Mouse (Mus musculus): ENCODE data around the gene Cox7a2l. TPM values are rescaled to one million over a fixed set of nuclear protein-coding genes. Genes with fewer than 3 reads are reported as not detected.

Cox7a2l gene
- total and polyA plus RNA-seq, 3 experiments: 206 TPM; not detected in 1

DNA sequence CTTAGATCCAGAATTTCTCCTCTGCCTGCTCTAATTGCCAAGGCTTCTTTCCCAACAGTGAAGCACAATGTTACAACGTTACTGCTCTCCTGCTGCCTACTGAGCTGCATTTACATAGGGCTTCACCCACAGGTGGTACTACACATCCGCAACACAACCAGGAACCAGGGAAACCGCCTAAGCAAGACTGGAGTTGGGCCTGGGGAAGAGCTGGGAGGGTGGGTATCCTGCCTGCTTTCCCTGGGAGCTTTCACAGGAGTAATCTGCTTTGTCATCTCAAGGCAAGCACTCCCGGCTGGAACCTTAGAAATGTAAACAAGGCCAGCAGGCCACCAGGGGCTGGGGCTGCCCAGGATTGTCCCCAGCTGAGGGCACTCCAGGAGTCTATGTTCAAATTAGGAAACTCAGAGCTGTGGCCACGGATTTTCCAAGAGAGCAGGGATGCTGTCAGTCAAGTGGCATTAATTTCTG is 9.0 kb upstream of the Cox7a2l start (continued):
- no peak for TF ChIP-seq TAL1 (IDR thresholded peaks at IDR 0.05; ENCODE audit: low read length)

DNA sequence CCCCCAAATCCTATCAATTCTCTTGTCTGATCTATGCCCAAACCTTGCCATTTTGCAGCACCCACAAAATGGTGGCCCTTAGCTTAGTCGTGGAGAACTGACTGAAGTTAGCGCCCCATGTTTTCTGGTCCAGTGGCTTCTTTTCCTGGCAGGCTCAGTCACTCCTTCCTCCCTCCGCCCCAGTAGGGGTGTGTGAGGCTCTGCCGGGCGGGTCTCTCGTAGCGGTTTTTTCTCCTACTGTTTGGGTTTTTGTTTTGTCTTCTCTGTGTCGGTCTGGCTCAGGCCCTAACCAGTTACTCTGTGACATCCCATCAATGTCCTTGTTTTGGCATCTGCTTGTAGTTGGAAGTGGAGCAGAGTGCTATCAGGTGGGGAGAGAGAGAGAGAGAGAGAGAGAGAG is 8.5 kb upstream of the Cox7a2l start:
- Histone ChIP-seq H3K4me3 (ENCODE audit: control insufficient read depth in 1 of 2, insufficient read depth in 1 of 2, low read depth in 2 of 2, low read length in 2 of 2) (no peak overlapping the region), H3K27me3 (ENCODE audit: control insufficient read depth in 1 of 2, insufficient read depth in 2 of 2, low read length in 2 of 2) (no peaks in the 10 kb centered on the region), H3K79me2 (ENCODE audit: control insufficient read depth, insufficient read depth, low read length, poor library complexity) (no peaks in the 10 kb centered on the region), H3K4me1 (ENCODE audit: control insufficient read depth in 1 of 2, insufficient read depth in 2 of 2, low read length in 2 of 2) (peaks cover 0 to 15% of the 10 kb centered on the region in 2 experiments; a peak in 2 of 4 replicates), H3K9me3 (replicated peaks; ENCODE audit: insufficient read depth, low read length) (no peaks in the 10 kb centered on the region), H3K9ac (ENCODE audit: control insufficient read depth, low read depth, low read length, poor library complexity, severe bottlenecking) (no peak overlapping the region), H3K27ac (ENCODE audit: control insufficient read depth, low read depth, low read length) (no peak overlapping the region), H3K36me3 (ENCODE audit: control insufficient read depth in 1 of 2, insufficient read depth in 2 of 2, low read length in 2 of 2) (no peaks in the 10 kb centered on the region; a peak in 1 of 4 replicates)
- no peak for TF ChIP-seq E2F4 (IDR thresholded peaks at IDR 0.05; ENCODE audit: borderline replicate concordance, low read depth, low read length)
- TF ChIP-seq MEF2A (IDR thresholded peaks at IDR 0.05; ENCODE audit: extremely low read depth, insufficient replicate concordance, low read depth, low read length, poor library complexity, severe bottlenecking): no peak
- TF ChIP-seq ZKSCAN1 (IDR thresholded peaks at IDR 0.05; ENCODE audit: low read depth, low read length): no peak
- TF ChIP-seq HCFC1 (IDR thresholded peaks at IDR 0.05; ENCODE audit: low read depth, low read length): no peak
- no peak for TF ChIP-seq MAZ (IDR thresholded peaks at IDR 0.05; ENCODE audit: low read depth, low read length)
- TF ChIP-seq RCOR1 (IDR thresholded peaks at IDR 0.05; ENCODE audit: low read depth, low read length): no peak
- no peak for TF ChIP-seq MYB (IDR thresholded peaks at IDR 0.05; ENCODE audit: low read depth, low read length)
- DNase-seq (ENCODE audit: low read depth, low spot score): no peak

DNA sequence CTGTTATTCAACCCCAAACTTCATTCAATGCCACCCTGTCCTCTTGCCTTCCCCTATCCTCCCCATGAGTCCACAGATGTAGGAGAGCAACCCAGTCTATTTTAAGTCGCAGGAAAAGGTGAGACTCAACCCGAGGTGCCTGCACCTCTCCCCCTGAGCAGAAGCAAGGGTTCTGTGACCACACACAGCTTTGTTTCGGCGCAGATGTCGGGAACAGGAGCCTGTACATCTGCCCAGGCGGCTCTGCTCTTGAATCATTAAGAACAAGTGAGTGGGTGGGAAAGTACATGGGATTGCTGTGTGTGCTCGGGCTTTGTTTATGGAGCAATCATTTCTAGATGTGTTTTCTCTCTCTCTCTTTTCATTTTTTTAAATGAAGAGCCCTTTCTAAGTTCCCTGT is 7.6 kb upstream of the Cox7a2l start:
- Histone ChIP-seq H3K9me3 (replicated peaks; ENCODE audit: insufficient read depth, low read length) (no peaks in the 10 kb centered on the region), H3K4me1 (ENCODE audit: control insufficient read depth in 1 of 2, insufficient read depth in 2 of 2, low read length in 2 of 2) (peaks cover 0 to 15% of the 10 kb centered on the region in 2 experiments; a peak in 2 of 4 replicates), H3K4me3 (ENCODE audit: control insufficient read depth in 1 of 2, insufficient read depth in 1 of 2, low read depth in 2 of 2, low read length in 2 of 2) (no peak overlapping the region), H3K27ac (ENCODE audit: control insufficient read depth, low read depth, low read length) (no peak overlapping the region), H3K27me3 (ENCODE audit: control insufficient read depth in 1 of 2, insufficient read depth in 2 of 2, low read length in 2 of 2) (no peaks in the 10 kb centered on the region), H3K36me3 (ENCODE audit: control insufficient read depth in 1 of 2, insufficient read depth in 2 of 2, low read length in 2 of 2) (no peaks in the 10 kb centered on the region; a peak in 1 of 4 replicates), H3K9ac (ENCODE audit: control insufficient read depth, low read depth, low read length, poor library complexity, severe bottlenecking) (no peak overlapping the region), H3K79me2 (ENCODE audit: control insufficient read depth, insufficient read depth, low read length, poor library complexity) (no peaks in the 10 kb centered on the region)
- no peak for TF ChIP-seq BHLHE40 (IDR thresholded peaks at IDR 0.05; ENCODE audit: borderline replicate concordance, low read depth, low read length)
- no peak for TF ChIP-seq KAT2A (conservative IDR thresholded peaks at IDR 0.05; ENCODE audit: low read depth, low read length)
- no peak for TF ChIP-seq RCOR1 (IDR thresholded peaks at IDR 0.05; ENCODE audit: low read depth, low read length)
- TF ChIP-seq MEF2A (IDR thresholded peaks at IDR 0.05; ENCODE audit: extremely low read depth, insufficient replicate concordance, low read depth, low read length, poor library complexity, severe bottlenecking): no peak
- no peak for TF ChIP-seq SMC3 (IDR thresholded peaks at IDR 0.05; ENCODE audit: low read depth, low read length)
- TF ChIP-seq TBP (IDR thresholded peaks at IDR 0.05; ENCODE audit: low read depth, low read length): no peak
- DNase-seq (ENCODE audit: low read depth, low spot score): no peak
